Mouse (Mus musculus): ENCODE data around the gene Acin1. TPM values are rescaled to one million over a fixed set of nuclear protein-coding genes. Genes with fewer than 3 reads are reported as not detected.
A peak's percentile ranks its signal among the peaks of the same experiment; 100 is the strongest.
"Not testable (repeated sequence)": the region's sequence is repeated elsewhere in the genome, so short reads cannot be mapped to it uniquely, and the experiment has no call there.

The Acin1 gene
- polyA plus RNA-seq, 1 experiment from 2014 or later, result 99.1 TPM

DNA sequence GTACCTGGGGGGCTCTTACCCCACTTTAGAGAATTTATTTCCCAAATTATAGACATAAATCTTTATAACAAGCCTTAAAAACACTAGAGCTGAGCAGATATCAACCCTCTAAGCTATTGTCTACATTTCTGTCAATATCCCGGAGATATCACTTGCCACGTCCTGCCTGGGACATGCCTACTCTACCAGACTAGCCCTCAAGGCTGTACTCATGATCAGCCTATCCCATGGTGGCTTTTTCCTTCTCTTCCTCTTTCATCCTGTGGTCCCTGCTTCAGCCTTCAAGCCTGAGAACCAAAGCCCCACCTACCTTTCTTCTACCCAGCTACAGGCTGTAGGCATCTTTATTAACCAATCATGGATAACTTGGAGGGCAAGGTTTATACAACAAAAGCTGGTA is 56.9 kb downstream of the Acin1 start:
- ATAC-seq (ENCODE audit: low FRiP score) (no peak), DNase-seq (ENCODE audit: low spot score) (no peak)
- Histone ChIP-seq H3K4me1 (replicated peaks; ENCODE audit: control insufficient read depth, insufficient read depth, low read length) (no peaks in the 10 kb centered on the region), H3K27me3 (ENCODE audit: control insufficient read depth, insufficient read depth, low read length) (no peaks in the 10 kb centered on the region), H3K9me3 (ENCODE audit: control insufficient read depth, low read length) (no peaks in the 10 kb centered on the region), H3K36me3 (replicated peaks; ENCODE audit: control insufficient read depth, insufficient read depth) (peaks cover 51% of the 10 kb centered on the region), H3K4me2 (replicated peaks) (no peak overlapping the region), H3K27ac (no peak overlapping the region), H3K4me3 (replicated peaks; ENCODE audit: low read length) (no peak overlapping the region), H3K9ac (no peak overlapping the region)
- WGBS, result 93% methylated on average over 2 of the region's 2 CpGs

DNA sequence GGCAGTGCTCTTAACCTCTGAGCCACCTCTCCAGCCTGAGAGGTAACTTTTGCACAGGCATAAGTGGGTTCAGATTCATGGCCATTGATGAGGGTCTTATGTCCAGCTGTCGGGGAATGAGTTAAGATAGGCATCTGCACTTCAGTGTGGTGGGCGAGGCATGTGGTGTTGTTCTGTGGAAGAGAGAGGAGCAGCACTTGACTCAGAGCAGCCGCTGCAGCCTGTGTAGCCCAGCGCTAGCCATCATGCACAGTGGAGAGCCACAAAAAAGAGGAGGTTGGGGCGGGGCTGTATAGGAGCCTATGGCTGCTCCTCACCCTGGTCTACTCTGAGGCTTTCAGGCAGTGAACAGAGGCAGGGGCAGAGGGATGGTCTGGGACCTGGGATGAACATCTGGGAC is 58.6 kb downstream of the Acin1 start:
- no peaks in the 10 kb centered on the region for H3K27me3 ChIP-seq (ENCODE audit: control insufficient read depth, insufficient read depth, low read length)
- H3K4me3 ChIP-seq (replicated peaks; ENCODE audit: low read length), result no peak overlapping the region
- peaks cover 36% of the 10 kb centered on the region for H3K36me3 ChIP-seq (replicated peaks; ENCODE audit: control insufficient read depth, insufficient read depth)
- H3K9ac ChIP-seq, result no peak overlapping the region
- 68% methylated on average over 5 of the region's 5 CpGs for WGBS
- no peak for DNase-seq (ENCODE audit: low spot score)
- H3K9me3 ChIP-seq (ENCODE audit: control insufficient read depth, low read length), result no peaks in the 10 kb centered on the region
- H3K4me2 ChIP-seq (replicated peaks), result no peak overlapping the region
- no peaks in the 10 kb centered on the region for H3K4me1 ChIP-seq (replicated peaks; ENCODE audit: control insufficient read depth, insufficient read depth, low read length)
- no peak overlapping the region for H3K27ac ChIP-seq
- no peak for ATAC-seq (ENCODE audit: low FRiP score)

DNA sequence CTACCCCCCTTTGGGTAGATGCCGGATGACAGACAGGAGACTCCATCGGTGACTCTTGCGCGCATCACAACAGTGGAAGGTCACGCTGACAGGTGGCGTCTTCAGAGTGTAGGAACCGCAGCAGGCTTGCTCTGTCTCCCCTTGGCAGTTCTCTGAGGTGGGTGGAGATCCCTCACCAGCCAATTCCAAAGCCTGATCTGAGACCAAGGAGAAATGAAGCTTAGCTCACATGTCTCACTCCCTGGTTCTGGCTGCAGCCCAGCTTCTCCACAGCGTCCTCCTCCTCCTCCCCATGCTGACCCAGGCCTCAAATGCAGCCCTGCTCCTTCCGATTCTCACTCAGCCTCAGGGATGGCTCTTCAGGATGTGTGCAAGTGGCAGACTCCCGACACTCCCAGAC is 61.8 kb downstream of the Acin1 start:
- Histone ChIP-seq H3K9me3 (ENCODE audit: control insufficient read depth, low read length) (no peaks in the 10 kb centered on the region), H3K4me3 (replicated peaks; ENCODE audit: low read length) (no peak overlapping the region), H3K9ac (no peak overlapping the region), H3K27ac (no peak overlapping the region), H3K27me3 (ENCODE audit: control insufficient read depth, insufficient read depth, low read length) (no peaks in the 10 kb centered on the region), H3K4me1 (replicated peaks; ENCODE audit: control insufficient read depth, insufficient read depth, low read length) (no peaks in the 10 kb centered on the region), H3K36me3 (replicated peaks; ENCODE audit: control insufficient read depth, insufficient read depth) (0 out of 2 replicates have a peak, but pooled peaks cover 5% of the 10 kb centered on the region), H3K4me2 (replicated peaks) (no peak overlapping the region)
- WGBS, result 66% methylated on average over 10 of the region's 10 CpGs
- DNase-seq (ENCODE audit: low spot score) (no peak), ATAC-seq (ENCODE audit: low FRiP score) (no peak)

DNA sequence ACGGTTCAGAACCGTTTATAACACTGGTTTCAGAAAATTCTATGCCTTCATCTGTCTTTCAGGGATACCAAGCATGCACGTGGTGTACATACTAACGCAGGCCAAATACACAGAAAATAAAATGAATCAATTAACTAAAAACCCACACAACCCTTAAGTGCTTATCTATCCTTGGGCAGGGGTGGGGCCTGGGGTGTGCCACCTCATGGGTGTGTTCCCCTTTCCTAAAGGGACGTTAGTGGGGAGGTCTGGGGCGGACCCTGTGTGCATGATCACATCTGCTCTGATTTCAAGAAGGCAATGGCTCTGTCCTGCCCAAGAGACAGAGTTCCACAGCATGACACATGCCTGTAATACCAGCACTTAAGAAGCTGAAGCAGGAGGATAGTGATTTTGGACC is 63.4 kb downstream of the Acin1 start:
- Histone ChIP-seq H3K9ac (no peak overlapping the region), H3K27ac (no peak overlapping the region), H3K27me3 (ENCODE audit: control insufficient read depth, insufficient read depth, low read length) (no peaks in the 10 kb centered on the region), H3K9me3 (ENCODE audit: control insufficient read depth, low read length) (no peaks in the 10 kb centered on the region), H3K36me3 (replicated peaks; ENCODE audit: control insufficient read depth, insufficient read depth) (no peaks in the 10 kb centered on the region), H3K4me1 (replicated peaks; ENCODE audit: control insufficient read depth, insufficient read depth, low read length) (no peaks in the 10 kb centered on the region), H3K4me2 (replicated peaks) (no peak overlapping the region), H3K4me3 (replicated peaks; ENCODE audit: low read length) (no peak overlapping the region)
- ATAC-seq (ENCODE audit: low FRiP score) (no peak), DNase-seq (ENCODE audit: low spot score) (no peak)
- WGBS, result 90% methylated on average over 6 of the region's 6 CpGs

DNA sequence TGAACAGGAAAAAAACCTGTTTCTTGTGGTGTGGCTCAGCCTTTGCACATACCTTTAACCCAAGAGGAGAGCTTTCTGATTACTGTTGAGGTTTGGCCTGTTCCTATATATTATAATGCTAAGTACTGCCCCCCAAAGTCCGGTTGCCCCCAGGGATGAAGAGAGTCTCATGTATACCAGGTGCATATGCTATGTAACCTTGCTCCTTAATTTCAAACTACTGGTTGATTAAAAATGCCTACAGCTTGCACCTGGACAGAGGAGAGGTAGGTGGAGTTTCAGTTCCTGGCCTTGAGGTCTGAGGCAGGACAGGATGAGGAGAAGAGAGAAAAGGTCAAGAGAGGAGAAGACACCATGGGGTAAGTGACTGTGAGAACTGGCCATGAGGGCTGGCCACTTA is 65.6 kb downstream of the Acin1 start, which contains the start of gene Psmb11:
Psmb11 (plus strand) TSS at position 301 of the 400 bp plus-strand sequence.
- H3K27me3 ChIP-seq (ENCODE audit: control insufficient read depth, insufficient read depth, low read length), result no peaks in the 10 kb centered on the region
- ATAC-seq (ENCODE audit: low FRiP score), result no peak
- no peak within 1 kb of the TSS for H3K27ac ChIP-seq
- no peak within 1 kb of the TSS for H3K4me3 ChIP-seq (replicated peaks; ENCODE audit: low read length)
- H3K36me3 ChIP-seq (replicated peaks; ENCODE audit: control insufficient read depth, insufficient read depth), result 0 out of 2 replicates have a peak, but pooled peaks cover 4% of the 10 kb centered on the region
- peaks cover 11% of the 10 kb centered on the region; the same call in 1 of the 2 replicates for H3K4me1 ChIP-seq (replicated peaks; ENCODE audit: control insufficient read depth, insufficient read depth, low read length)
- H3K4me2 ChIP-seq (replicated peaks), result no peak within 1 kb of the TSS
- H3K9me3 ChIP-seq (ENCODE audit: control insufficient read depth, low read length), result no peaks in the 10 kb centered on the region
- DNase-seq (ENCODE audit: low spot score), result no peak
- 88% methylated on average over 1 of the region's 1 CpGs for WGBS
- H3K9ac ChIP-seq, result no peak within 1 kb of the TSS

DNA sequence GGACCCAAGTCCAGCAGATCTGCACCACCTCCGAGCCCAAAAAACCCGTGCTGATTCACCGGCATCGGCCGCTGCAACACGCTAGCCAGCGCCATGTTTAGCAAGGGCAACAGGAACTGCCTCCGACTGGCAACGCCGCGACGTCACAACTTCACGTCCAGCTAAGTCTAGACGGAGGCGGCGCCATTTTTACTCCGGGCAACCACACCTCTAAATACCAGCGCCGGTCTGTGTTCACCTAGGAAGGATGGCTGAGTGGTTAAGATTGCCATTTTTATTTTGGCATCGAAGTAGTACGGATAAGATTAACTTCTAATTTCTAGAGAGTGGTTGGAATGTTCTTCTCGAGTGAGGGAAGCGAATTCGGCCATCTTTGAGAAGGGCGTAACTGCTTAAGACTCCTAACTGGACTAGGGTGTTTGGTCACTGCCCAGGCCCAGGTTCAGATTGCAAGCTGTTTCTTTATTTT is 68.8 kb downstream of the Acin1 start, which contains the start of gene Psmb5:
Psmb5 (minus strand) TSS at position 126 of the 469 bp plus-strand sequence.
- ATAC-seq (ENCODE audit: low FRiP score) (peak; percentile 92), DNase-seq (ENCODE audit: low spot score) (peak; percentile 89)
- peak within 1 kb of the TSS; percentile 71 for H3K4me2 ChIP-seq (replicated peaks)
- peaks cover 13% of the 10 kb centered on the region; the same call in 1 of the 2 replicates for H3K4me1 ChIP-seq (replicated peaks; ENCODE audit: control insufficient read depth, insufficient read depth, low read length)
- no peaks in the 10 kb centered on the region for H3K27me3 ChIP-seq (ENCODE audit: control insufficient read depth, insufficient read depth, low read length)
- H3K4me3 ChIP-seq (replicated peaks; ENCODE audit: low read length), result peak within 1 kb of the TSS; percentile 66
- H3K36me3 ChIP-seq (replicated peaks; ENCODE audit: control insufficient read depth, insufficient read depth), result peaks cover 31% of the 10 kb centered on the region
- peak within 1 kb of the TSS; percentile 88 for H3K9ac ChIP-seq
- under 1% methylated on average over 25 of the region's 25 CpGs for WGBS
- peak within 1 kb of the TSS; percentile 83 for H3K27ac ChIP-seq
- H3K9me3 ChIP-seq (ENCODE audit: control insufficient read depth, low read length), result no peaks in the 10 kb centered on the region

DNA sequence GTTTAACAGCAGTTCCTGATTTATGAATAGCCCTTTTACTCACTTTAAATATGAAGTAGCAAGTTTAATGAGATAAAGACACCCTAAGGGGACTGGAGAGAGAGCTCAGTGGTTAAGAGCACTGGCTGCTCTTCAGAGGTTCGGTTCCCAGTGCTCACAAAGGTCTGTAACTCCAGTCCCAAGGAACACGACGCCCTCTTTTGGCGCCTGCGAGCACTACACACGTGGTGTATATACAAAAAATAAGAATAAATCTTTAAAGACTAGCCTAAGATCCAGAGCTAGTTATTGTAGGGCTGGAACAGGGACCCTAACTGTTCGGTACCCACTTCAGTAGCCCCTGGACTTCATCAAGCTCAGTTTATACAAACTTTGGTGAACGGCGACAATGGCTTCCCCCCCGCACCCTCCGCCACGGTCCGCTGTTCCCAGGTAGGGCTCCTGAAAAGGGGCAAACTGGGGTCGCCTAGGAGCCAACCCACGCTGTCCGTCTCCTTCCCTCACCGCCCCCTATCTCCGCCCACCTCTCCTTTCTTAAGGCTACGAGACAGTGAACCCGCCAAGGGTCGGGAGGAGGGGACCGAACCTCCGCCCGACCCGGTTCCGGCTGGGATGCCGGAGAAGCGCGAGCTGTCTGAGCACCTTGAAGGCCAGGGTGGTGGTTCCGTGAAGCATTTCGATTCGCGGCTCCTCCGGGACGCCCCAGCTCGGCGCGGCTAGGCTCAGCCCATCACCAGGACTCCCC is 69.4 kb downstream of the Acin1 start:
- Histone ChIP-seq H3K4me1 (replicated peaks; ENCODE audit: control insufficient read depth, insufficient read depth, low read length) (peaks cover 13% of the 10 kb centered on the region; the same call in 1 of the 2 replicates), H3K9me3 (ENCODE audit: control insufficient read depth, low read length) (no peaks in the 10 kb centered on the region), H3K4me3 (replicated peaks; ENCODE audit: low read length) (peak overlapping the region; percentile 66), H3K36me3 (replicated peaks; ENCODE audit: control insufficient read depth, insufficient read depth) (peaks cover 37% of the 10 kb centered on the region), H3K27ac (peak overlapping the region; percentile 83), H3K4me2 (replicated peaks) (peak overlapping the region; percentile 71), H3K27me3 (ENCODE audit: control insufficient read depth, insufficient read depth, low read length) (no peaks in the 10 kb centered on the region), H3K9ac (peak overlapping the region; percentile 88)
- ATAC-seq (ENCODE audit: low FRiP score), result peak; percentile 70
- 2% methylated on average over 38 of the region's 38 CpGs for WGBS
- DNase-seq (ENCODE audit: low spot score), result no peak

DNA sequence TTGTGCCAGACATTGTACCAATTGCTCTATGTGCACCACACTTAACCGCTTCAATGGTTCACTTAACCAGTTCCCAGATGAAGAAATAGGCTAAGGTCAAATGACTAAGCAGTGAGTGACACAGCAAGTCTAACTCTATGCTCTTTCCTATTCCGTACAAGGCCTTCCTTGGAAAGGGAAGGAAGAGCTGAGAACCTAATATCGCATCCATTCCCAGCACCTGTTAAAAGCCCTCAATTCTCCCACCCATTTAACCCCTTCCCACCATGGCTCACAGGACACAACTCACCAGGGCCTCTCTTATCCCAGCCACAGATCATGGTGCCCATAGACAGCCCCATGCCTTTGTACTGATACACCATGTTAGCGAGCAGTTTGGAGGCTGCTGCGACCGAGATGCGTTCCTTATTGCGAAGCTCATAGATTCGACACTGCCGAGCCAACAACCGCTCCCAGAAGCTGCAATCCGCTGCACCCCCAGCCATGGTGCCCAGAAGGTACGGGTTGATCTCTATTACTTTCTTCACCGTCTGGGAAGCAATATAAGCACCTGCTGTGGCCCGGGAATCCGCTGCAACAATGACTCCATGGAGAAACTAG is 70.4 kb downstream of the Acin1 start:
- Histone ChIP-seq H3K9me3 (ENCODE audit: control insufficient read depth, low read length) (no peaks in the 10 kb centered on the region), H3K4me2 (replicated peaks) (peak overlapping the region; percentile 71; the same call in 1 of the 2 replicates), H3K9ac (no peak overlapping the region), H3K27me3 (ENCODE audit: control insufficient read depth, insufficient read depth, low read length) (no peaks in the 10 kb centered on the region), H3K4me1 (replicated peaks; ENCODE audit: control insufficient read depth, insufficient read depth, low read length) (peaks cover 13% of the 10 kb centered on the region; the same call in 1 of the 2 replicates), H3K27ac (no peak overlapping the region), H3K4me3 (replicated peaks; ENCODE audit: low read length) (no peak overlapping the region), H3K36me3 (replicated peaks; ENCODE audit: control insufficient read depth, insufficient read depth) (peaks cover 45% of the 10 kb centered on the region)
- 91% methylated on average over 16 of the region's 16 CpGs for WGBS
- DNase-seq (ENCODE audit: low spot score) (no peak), ATAC-seq (ENCODE audit: low FRiP score) (no peak)

DNA sequence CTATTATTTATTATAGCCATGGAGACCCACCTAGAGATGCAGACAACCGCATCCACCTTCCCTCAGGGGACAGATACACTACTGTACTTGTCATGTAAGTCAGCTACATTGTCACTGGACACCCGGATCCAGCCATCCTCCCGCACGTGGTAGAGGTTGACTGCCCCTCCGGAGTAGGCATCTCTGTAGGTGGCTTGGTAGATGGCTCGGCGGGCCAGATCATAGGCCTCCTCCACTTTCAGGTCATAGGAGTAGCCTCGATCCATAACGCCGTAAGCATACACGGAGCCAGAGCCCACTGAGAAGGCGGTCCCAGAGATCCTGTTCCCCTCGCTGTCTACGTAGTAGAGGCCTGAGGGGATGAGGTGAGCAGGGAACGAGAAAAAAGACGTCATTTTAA is 72.6 kb downstream of the Acin1 start:
- H3K27me3 ChIP-seq (ENCODE audit: control insufficient read depth, insufficient read depth, low read length); DNase-seq (ENCODE audit: low spot score); ATAC-seq (ENCODE audit: low FRiP score); H3K9ac ChIP-seq; H3K4me3 ChIP-seq (replicated peaks; ENCODE audit: low read length); H3K9me3 ChIP-seq (ENCODE audit: control insufficient read depth, low read length); H3K27ac ChIP-seq; H3K4me2 ChIP-seq (replicated peaks): not testable (repeated sequence)
- WGBS, result 94% methylated on average over 15 of the region's 16 CpGs
- peaks cover 53% of the 10 kb centered on the region for H3K36me3 ChIP-seq (replicated peaks; ENCODE audit: control insufficient read depth, insufficient read depth)
- H3K4me1 ChIP-seq (replicated peaks; ENCODE audit: control insufficient read depth, insufficient read depth, low read length), result peaks cover 13% of the 10 kb centered on the region; the same call in 1 of the 2 replicates
